Mouse (Mus musculus): ENCODE data around the gene Tspan31. TPM values are rescaled to one million over a fixed set of nuclear protein-coding genes. Genes with fewer than 3 reads are reported as not detected.

Gene Tspan31
- polyA plus RNA-seq, 1 experiment from 2014 or later: 77.4 TPM

- H3K4me3 ChIP-seq (replicated peaks): no peak overlapping the region
- no peak overlapping the region for H3K4me2 ChIP-seq
- no peaks in the 10 kb centered on the region for H3K9me3 ChIP-seq (replicated peaks)
- peaks cover 44% of the 10 kb centered on the region for H3K27me3 ChIP-seq
- peaks cover 47% of the 10 kb centered on the region for H3K4me1 ChIP-seq (replicated peaks)
- no peaks in the 10 kb centered on the region; the same call in 1 of the 2 replicates for H3K36me3 ChIP-seq (replicated peaks)
- WGBS (ENCODE audit: insufficient replicate concordance): 63% methylated on average over 8 of the region's 8 CpGs
- no peak overlapping the region for H3K9ac ChIP-seq
- ATAC-seq (ENCODE audit: insufficient read depth): no peak
- H3K27ac ChIP-seq (replicated peaks): no peak overlapping the region
Measured at GRCm38 (mm10) chr10:127083292-127083914, 13.3 kb upstream of the Tspan31 start.

DNA sequence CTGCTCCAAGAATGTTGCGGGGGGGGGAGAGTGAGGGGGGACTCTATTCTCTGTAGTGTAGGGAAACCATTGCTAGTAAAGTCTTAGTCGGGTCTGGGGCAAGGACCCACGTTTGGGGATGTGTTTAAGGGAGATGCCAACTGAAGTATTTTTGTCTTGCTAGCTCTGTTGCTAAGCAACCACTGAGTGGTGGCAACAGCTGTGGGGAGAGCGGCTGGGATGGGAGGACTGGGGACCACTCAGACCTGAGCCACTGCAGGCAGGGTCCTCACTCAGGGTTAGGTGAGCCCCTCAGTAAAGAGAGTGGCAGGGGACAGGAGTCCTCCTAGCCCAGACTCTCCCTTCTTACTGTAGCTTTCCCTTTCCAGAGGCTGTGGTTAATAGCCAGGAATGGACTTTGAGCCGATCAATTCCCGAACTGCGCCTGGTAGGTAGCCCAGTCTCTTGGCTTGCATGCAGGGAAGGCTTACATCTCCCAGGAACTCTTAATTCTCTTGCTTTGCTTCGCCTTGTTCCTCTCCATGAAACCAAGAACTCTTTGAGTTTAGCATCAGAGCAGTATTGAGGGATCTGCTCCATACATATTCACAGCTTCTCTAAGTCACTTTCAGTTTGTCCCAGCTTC lies 12.0 kb upstream of the Tspan31 start:
- peak overlapping the region; percentile 52 for H3K4me2 ChIP-seq
- WGBS (ENCODE audit: insufficient replicate concordance): 53% methylated on average over 8 of the region's 8 CpGs
- no peak for ATAC-seq (ENCODE audit: insufficient read depth)
- H3K9ac ChIP-seq: no peak overlapping the region
- no peak overlapping the region for H3K27ac ChIP-seq (replicated peaks)
- peaks cover 55% of the 10 kb centered on the region for H3K27me3 ChIP-seq
- no peak overlapping the region for H3K4me3 ChIP-seq (replicated peaks)
- H3K9me3 ChIP-seq (replicated peaks): no peaks in the 10 kb centered on the region
- H3K4me1 ChIP-seq (replicated peaks): peaks cover 57% of the 10 kb centered on the region
- no peaks in the 10 kb centered on the region; the same call in 1 of the 2 replicates for H3K36me3 ChIP-seq (replicated peaks)

DNA sequence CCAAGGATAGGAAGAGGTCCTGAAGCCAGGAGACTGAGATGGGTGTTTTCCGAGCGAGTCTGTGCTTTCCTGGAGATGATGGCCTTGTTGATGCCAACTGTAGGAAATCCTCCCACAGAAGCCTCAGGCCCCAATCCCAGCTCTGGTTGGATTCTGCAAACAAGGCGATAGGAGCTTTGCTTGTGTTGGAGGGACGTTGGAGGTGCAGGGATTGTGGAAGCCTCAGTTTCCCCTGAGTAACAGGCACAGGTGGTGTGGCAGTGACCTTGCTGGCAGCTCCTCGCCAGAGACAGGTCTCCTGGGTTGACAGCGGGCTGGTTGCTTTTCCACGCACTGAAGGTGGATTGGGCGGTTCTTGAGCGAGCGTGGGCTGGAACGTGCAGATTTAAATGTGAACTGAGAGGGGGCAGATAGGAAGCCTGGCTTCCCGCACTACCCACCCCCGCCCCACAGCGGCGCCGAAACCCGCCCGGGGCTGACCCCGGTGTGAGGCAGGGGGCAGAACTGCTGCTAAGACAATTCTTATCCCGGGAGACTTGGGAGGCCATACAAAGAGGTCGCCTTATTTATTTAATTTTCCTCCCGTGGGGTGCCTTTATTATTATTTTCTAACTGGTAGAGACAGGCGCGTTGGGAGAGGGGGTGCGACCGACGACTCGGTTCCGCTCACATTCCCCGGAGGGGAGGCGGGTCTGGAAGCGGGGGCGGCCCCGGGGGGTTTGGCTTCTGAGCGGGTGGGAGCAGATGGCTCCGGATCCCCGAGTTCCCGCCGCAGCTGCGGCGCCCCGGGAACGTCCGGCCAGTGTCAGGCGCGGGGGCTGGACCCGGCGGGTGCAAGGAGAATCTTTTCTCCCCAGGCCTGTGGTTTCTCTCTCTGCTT lies 11.1 kb upstream of the Tspan31 start:
- Histone ChIP-seq H3K27me3 (peaks cover 59% of the 10 kb centered on the region), H3K9ac (no peak overlapping the region), H3K4me3 (replicated peaks) (peak overlapping the region; percentile 15; the same call in 1 of the 2 replicates), H3K9me3 (replicated peaks) (no peaks in the 10 kb centered on the region), H3K36me3 (replicated peaks) (no peaks in the 10 kb centered on the region; the same call in 1 of the 2 replicates), H3K4me1 (replicated peaks) (peaks cover 65% of the 10 kb centered on the region), H3K4me2 (peak overlapping the region; percentile 52), H3K27ac (replicated peaks) (no peak overlapping the region)
- ATAC-seq (ENCODE audit: insufficient read depth): no peak
- WGBS (ENCODE audit: insufficient replicate concordance): 31% methylated on average over 48 of the region's 48 CpGs

DNA sequence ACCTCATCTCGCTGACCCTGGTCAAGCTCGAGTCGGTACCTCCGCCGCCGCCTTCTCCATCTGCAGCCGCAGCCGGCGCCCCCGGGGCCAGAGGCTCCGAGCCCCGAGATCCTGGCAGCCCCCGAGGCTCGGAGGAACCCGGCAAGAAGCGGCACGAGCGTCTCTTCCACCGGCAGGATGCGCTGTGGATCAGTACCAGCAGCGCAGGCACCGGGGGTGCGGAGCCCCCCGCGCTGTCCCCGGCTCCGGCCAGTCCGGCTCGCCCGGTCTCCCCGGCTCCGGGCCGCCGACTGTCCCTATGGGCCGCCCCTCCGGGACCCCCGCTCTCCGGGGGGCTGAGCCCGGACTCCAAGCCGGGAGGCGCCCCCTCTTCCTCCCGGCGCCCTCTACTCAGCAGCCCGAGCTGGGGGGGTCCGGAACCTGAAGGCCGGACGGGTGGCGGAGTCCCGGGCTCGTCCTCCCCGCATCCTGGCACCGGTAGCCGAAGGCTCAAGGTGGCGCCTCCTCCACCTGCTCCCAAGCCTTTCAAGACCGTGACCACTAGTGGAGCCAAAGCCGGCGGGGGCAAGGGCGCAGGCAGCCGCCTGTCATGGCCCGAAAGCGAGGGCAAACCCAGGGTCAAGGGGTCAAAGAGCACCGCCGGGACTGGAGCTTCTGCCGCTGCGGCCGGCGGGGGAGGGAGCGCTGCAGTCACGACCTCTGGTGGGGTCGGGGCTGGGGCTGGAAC lies 9.8 kb upstream of the Tspan31 start:
- H3K27me3 ChIP-seq: peaks cover 59% of the 10 kb centered on the region
- H3K4me3 ChIP-seq (replicated peaks): peak overlapping the region; percentile 37
- no peak overlapping the region for H3K9ac ChIP-seq
- ATAC-seq (ENCODE audit: insufficient read depth): no peak
- no peak overlapping the region for H3K27ac ChIP-seq (replicated peaks)
- 48% methylated on average over 70 of the region's 70 CpGs for WGBS (ENCODE audit: insufficient replicate concordance)
- H3K4me1 ChIP-seq (replicated peaks): peaks cover 77% of the 10 kb centered on the region
- no peaks in the 10 kb centered on the region for H3K9me3 ChIP-seq (replicated peaks)
- no peaks in the 10 kb centered on the region; the same call in 1 of the 2 replicates for H3K36me3 ChIP-seq (replicated peaks)
- H3K4me2 ChIP-seq: peak overlapping the region; percentile 67

DNA sequence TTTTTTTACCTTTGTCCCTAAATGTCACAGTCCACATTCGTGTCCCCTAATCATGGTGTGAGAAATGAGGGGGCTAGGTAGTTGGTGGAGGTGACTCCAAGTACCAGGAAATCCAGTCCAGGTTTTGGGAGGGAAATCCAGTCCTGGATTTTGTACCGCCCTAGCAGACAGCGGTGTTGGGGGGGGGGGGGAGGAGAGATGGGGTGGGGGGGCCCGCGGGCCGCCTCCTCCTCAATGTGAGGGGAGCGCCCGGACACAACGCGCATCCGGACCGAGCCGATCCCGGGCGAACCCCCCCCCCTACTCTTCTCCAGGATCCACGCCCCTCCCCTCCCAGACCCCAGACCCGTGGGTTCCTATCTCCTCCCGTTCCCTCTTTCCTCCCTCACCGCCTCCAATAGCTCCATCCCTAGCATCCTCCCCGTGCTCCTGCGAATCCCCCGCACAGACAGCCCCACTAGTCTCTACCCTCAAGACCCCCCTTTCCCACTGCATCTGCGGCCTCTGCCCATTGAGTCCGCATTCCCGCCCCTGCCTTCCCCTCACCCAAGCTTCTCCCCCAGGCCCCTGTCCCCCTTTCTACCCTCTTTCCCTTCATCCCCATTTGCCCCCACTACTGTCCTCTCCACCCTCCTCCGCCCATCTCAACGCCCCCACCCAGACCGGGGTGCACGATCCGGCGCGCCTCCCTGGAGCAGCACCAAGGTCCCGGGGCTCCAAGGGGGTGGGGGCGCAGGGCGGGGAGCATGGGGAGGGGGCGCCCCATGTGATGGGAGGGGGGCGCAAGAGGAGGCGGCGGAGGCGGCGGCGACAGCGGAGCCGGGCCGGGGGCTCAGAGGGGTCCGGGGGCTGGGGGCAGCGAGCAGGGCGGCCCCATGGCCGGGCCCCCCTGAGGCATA lies 8.9 kb upstream of the Tspan31 start:
- Histone ChIP-seq H3K4me1 (replicated peaks) (peaks cover 77% of the 10 kb centered on the region), H3K4me2 (peak overlapping the region; percentile 67), H3K27ac (replicated peaks) (no peak overlapping the region), H3K4me3 (replicated peaks) (peak overlapping the region; percentile 37), H3K9me3 (replicated peaks) (no peaks in the 10 kb centered on the region), H3K9ac (no peak overlapping the region; the same call in 1 of the 2 replicates), H3K36me3 (replicated peaks) (no peaks in the 10 kb centered on the region; the same call in 1 of the 2 replicates), H3K27me3 (peaks cover 59% of the 10 kb centered on the region)
- 16% methylated on average over 43 of the region's 49 CpGs for WGBS (ENCODE audit: insufficient replicate concordance)
- no peak for ATAC-seq (ENCODE audit: insufficient read depth)

DNA sequence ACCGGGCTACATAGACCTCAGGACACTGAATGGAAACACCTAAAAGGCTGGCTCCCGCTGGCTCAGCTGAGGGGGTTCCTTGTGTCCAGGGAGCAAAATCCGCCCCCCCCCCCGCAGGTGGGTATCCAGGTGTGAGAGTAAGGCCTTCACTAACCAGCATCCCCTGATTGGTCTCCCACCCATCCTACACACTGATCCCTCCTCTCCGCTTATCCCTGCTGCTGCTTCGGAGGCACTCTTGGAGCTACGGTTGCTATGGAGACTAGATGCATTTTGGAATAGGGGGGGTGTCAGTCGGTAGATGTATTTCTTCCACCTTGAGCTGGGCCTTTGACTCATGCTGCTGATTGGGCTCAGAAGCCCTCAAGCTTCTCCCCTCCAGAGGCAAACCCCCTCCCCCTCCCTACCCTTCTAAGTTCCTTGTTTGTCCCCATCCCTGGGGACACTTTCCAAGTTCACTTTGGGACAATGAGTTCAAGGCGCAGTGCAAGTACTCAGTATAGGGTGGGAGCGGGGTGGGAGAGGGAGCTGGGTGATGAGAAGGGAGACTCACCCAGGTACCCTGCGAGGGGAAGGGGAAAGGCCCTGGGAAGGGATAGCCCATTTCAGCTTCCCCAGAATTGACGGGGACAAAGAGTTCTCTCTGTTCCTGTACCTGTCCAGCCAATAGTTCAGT lies 8.1 kb upstream of the Tspan31 start:
- Histone ChIP-seq H3K27me3 (peaks cover 56% of the 10 kb centered on the region), H3K27ac (replicated peaks) (no peak overlapping the region), H3K4me2 (0 out of 2 replicates have a peak overlapping the region, but pooled peaks have one; percentile 67), H3K4me1 (replicated peaks) (peaks cover 75% of the 10 kb centered on the region), H3K9me3 (replicated peaks) (no peaks in the 10 kb centered on the region), H3K36me3 (replicated peaks) (no peaks in the 10 kb centered on the region), H3K9ac (no peak overlapping the region), H3K4me3 (replicated peaks) (no peak overlapping the region)
- no peak for ATAC-seq (ENCODE audit: insufficient read depth)
- 38% methylated on average over 12 of the region's 12 CpGs for WGBS (ENCODE audit: insufficient replicate concordance)

- H3K4me3 ChIP-seq (replicated peaks): no peak overlapping the region
- no peak overlapping the region for H3K27ac ChIP-seq (replicated peaks)
- 62% methylated on average over 10 of the region's 10 CpGs for WGBS (ENCODE audit: insufficient replicate concordance)
- H3K27me3 ChIP-seq: peaks cover 54% of the 10 kb centered on the region
- no peak overlapping the region for H3K4me2 ChIP-seq
- H3K4me1 ChIP-seq (replicated peaks): peaks cover 69% of the 10 kb centered on the region
- H3K36me3 ChIP-seq (replicated peaks): no peaks in the 10 kb centered on the region
- H3K9me3 ChIP-seq (replicated peaks): no peaks in the 10 kb centered on the region
- H3K9ac ChIP-seq: no peak overlapping the region
- ATAC-seq (ENCODE audit: insufficient read depth): no peak
Measured at GRCm38 (mm10) chr10:127077515-127077914, 7.5 kb upstream of the Tspan31 start.

DNA sequence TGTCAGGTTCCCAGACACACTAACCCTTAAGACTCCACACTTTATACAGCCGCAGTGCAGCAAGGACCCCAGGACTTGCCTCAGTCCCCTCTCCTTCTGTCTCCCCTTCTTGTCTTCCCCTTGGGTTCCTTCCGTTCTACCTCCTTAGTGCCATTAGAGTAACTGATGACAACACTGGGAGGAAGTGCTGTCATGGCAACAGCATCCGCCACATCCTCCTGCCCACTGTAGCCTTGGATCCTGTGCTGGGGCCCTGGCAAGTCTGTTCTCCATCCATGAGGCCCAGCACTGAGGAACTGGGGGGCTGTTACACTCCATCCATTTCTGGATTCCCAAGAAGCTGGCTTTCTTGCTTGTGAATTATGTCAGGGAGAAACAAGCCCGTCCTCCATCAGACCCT lies 6.0 kb upstream of the Tspan31 start:
- 20% methylated on average over 4 of the region's 4 CpGs for WGBS (ENCODE audit: insufficient replicate concordance)
- Histone ChIP-seq H3K9me3 (replicated peaks) (no peaks in the 10 kb centered on the region), H3K27ac (replicated peaks) (no peak overlapping the region), H3K4me2 (peak overlapping the region; percentile 52), H3K4me1 (replicated peaks) (peaks cover 61% of the 10 kb centered on the region), H3K27me3 (peaks cover 41% of the 10 kb centered on the region), H3K36me3 (replicated peaks) (no peaks in the 10 kb centered on the region), H3K9ac (no peak overlapping the region), H3K4me3 (replicated peaks) (peak overlapping the region; percentile 42)
- no peak for ATAC-seq (ENCODE audit: insufficient read depth)

DNA sequence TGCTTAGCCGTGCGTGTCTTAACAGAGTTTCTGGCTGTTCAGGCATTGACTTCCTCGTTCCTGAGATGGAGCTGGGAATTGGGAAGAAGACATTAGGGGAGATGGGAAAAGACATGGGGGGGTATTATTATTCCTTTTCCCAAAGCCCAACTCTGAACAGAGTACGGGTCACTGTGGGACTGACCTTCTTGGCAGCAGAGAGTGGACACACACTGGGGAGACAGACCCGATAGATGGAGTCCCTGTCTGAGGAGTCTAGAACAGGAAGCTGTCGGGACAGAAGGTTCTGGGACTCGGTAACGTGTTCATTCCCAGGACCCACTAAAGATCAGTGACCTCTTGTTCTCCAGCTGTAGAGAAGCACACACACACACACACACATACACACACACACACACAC lies 5.6 kb upstream of the Tspan31 start:
- H3K36me3 ChIP-seq (replicated peaks): no peaks in the 10 kb centered on the region
- H3K4me2 ChIP-seq: peak overlapping the region; percentile 52
- H3K4me1 ChIP-seq (replicated peaks): peaks cover 62% of the 10 kb centered on the region
- H3K9ac ChIP-seq: no peak overlapping the region
- 17% methylated on average over 8 of the region's 8 CpGs for WGBS (ENCODE audit: insufficient replicate concordance)
- no peaks in the 10 kb centered on the region for H3K9me3 ChIP-seq (replicated peaks)
- ATAC-seq (ENCODE audit: insufficient read depth): no peak
- H3K27me3 ChIP-seq: peaks cover 37% of the 10 kb centered on the region
- H3K4me3 ChIP-seq (replicated peaks): peak overlapping the region; percentile 42
- H3K27ac ChIP-seq (replicated peaks): no peak overlapping the region
